Mouse (Mus musculus) neural tube, embryonic 13.5 days (tissue): ENCODE measurements around the gene Bcl2a1c. TPM values are rescaled to one million over a fixed set of nuclear protein-coding genes. Genes with fewer than 3 reads are reported as not detected.

ENCODE experiments used
- ATAC-seq: fragments of 200-750 bp; cut with Nextera tagmentation; 2 replicates; pipeline ENCODE4 v1.8.0; 2017; ENCODE audit warnings: low read depth, mild to moderate bottlenecking, moderate TSS enrichment, moderate library complexity
- H3K27ac ChIP-seq: fragments of 300-500 bp; sonication (generic); replicated peaks from 2 replicates; pipeline ENCODE4 v1.5.1; 2015; ENCODE audit warnings: moderate library complexity, mild to moderate bottlenecking, inconsistent platforms
- H3K27me3 ChIP-seq: fragments of 300-500 bp; sonication (generic); 2 replicates; pipeline ENCODE4 v1.6.1; 2015; ENCODE audit warnings: mild to moderate bottlenecking, inconsistent platforms
- H3K36me3 ChIP-seq: fragments of 300-500 bp; sonication (generic); 2 replicates; pipeline ENCODE4 v1.6.1; 2015; ENCODE audit warnings: mild to moderate bottlenecking, inconsistent platforms
- H3K4me1 ChIP-seq: fragments of 300-500 bp; sonication (generic); replicated peaks from 2 replicates; pipeline ENCODE4 v1.6.1; 2015; ENCODE audit warnings: inconsistent platforms
- H3K4me2 ChIP-seq: fragments of 300-500 bp; sonication (generic); 2 replicates; pipeline ENCODE4 v1.6.1; 2015; ENCODE audit warnings: inconsistent platforms, mild to moderate bottlenecking, moderate library complexity
- H3K4me3 ChIP-seq: fragments of 300-500 bp; sonication (generic); 2 replicates; pipeline ENCODE4 v1.5.1; 2015; ENCODE audit warnings: mild to moderate bottlenecking, inconsistent platforms
- H3K9ac ChIP-seq: fragments of 300-500 bp; sonication (generic); 2 replicates; pipeline ENCODE4 v1.6.1; 2015; ENCODE audit warnings: moderate library complexity, mild to moderate bottlenecking, inconsistent platforms
- H3K9me3 ChIP-seq: fragments of 300-500 bp; sonication (generic); 2 replicates; pipeline ENCODE4 v1.6.1; 2016; ENCODE audit warnings: inconsistent platforms
- WGBS: fragments of 180-500 bp; shearing (Covaris S2); methylation state at CpG from one replicate; pipeline ENCODE4 v1.1.7; 2015; 5-methylcytosine and 5-hydroxymethylcytosine counted together
- polyA plus RNA-seq: library from polyadenylated mRNA; unstranded; fragments of >200 nt; fragmentation: Nextera tagmentation; extraction: Ambion mirVana; gene quantifications from 2 replicates; pipeline ENCODE4 v1.2.1, GENCODE M21; 2015

The Bcl2a1c gene
- polyA plus RNA-seq, 1 experiment from 2014 or later = not detected

- Histone ChIP-seq H3K4me2 (no peak overlapping the region), H3K9ac (no peak overlapping the region), H3K27me3 (no peaks in the 10 kb centered on the region), H3K27ac (no peak overlapping the region), H3K9me3 (no peaks in the 10 kb centered on the region), H3K36me3 (no peaks in the 10 kb centered on the region), H3K4me3 (no peak overlapping the region), H3K4me1 (no peaks in the 10 kb centered on the region)
- no peak for ATAC-seq
- WGBS = 90% methylated on average over 12 of the region's 12 CpGs
Observed at GRCm38 (mm10) chr9:114379871-114380270, 49.9 kb downstream of the Bcl2a1c start.

Other genes with a start within 250 kb of the Bcl2a1c start
- 34.2 and 42.7 TPM in 2 replicates for gene Crtap, start 60.5 kb downstream of the Bcl2a1c start, polyA plus RNA-seq
- 22.9 and 26.9 TPM in 2 replicates for gene Glb1, start 70.9 kb downstream of the Bcl2a1c start, polyA plus RNA-seq
- gene Tmppe, start 71.0 kb downstream of the Bcl2a1c start, polyA plus RNA-seq = 6.7 and 7.4 TPM in 2 replicates
- not detected in 2 replicates for gene Ccr4, start 174.8 kb downstream of the Bcl2a1c start, polyA plus RNA-seq
- gene C130032M10Rik, start 185.6 kb downstream of the Bcl2a1c start, polyA plus RNA-seq = 0.44 TPM in 1 of 2 replicates, not detected in the other
- 0.32 and 0.55 TPM in 2 replicates for gene Trim71, start 234.2 kb downstream of the Bcl2a1c start, polyA plus RNA-seq